Mouse (Mus musculus) MEL (cell line): Measurements from ENCODE around the gene Unc45b.
"Not testable (repeated sequence)": the region's sequence is repeated elsewhere in the genome, so short reads cannot be mapped to it uniquely, and the experiment has no call there.

ENCODE experiments used
- BHLHE40 ChIP-seq: IDR thresholded peaks from 2 replicates; pipeline ENCODE4 v1.6.1; 2012; ENCODE audit warnings: low read depth, mild to moderate bottlenecking, inconsistent platforms, low read length, improper control_type of control experiment, borderline replicate concordance
- CHD2 ChIP-seq: IDR thresholded peaks from 2 replicates; pipeline ENCODE4 v1.6.1; 2011; ENCODE audit warnings: low read length, improper control_type of control experiment
- CTCF ChIP-seq, 3 experiments: IDR thresholded peaks in 2 of 3; conservative IDR thresholded peaks in 1 of 3; 2 replicates each; pipeline ENCODE4 v1.5.1; 2011 to 2012; ENCODE audit warnings: low read length in 3 of 3, low read depth in 2 of 3, mild to moderate bottlenecking in 2 of 3, improper control_type of control experiment in 1 of 3, inconsistent platforms in 1 of 3, mixed read lengths in 1 of 3, moderate library complexity in 1 of 3; ENCODE audit not compliant: control insufficient read depth in 1 of 3, insufficient read depth in 1 of 3, poor library complexity in 1 of 3, severe bottlenecking in 1 of 3
- ELF1 ChIP-seq: IDR thresholded peaks from 2 replicates; pipeline ENCODE4 v1.6.1; 2014; ENCODE audit warnings: low read depth, mild to moderate bottlenecking, inconsistent platforms, low read length, improper control_type of control experiment, moderate library complexity
- EP300 ChIP-seq, 2 experiments: IDR thresholded peaks; 2 replicates each; pipeline ENCODE4 v1.6.1; 2011; ENCODE audit warnings: improper control_type of control experiment in 2 of 2, low read length in 2 of 2, low read depth in 1 of 2, mild to moderate bottlenecking in 1 of 2
- HCFC1 ChIP-seq: IDR thresholded peaks from 2 replicates; pipeline ENCODE4 v1.6.1; 2012; ENCODE audit warnings: low read depth, mild to moderate bottlenecking, inconsistent platforms, low read length, improper control_type of control experiment, moderate library complexity
- KAT2A ChIP-seq: conservative IDR thresholded peaks from 2 replicates; pipeline ENCODE4 v1.6.1; 2012; ENCODE audit warnings: low read depth, low read length, improper control_type of control experiment, inconsistent platforms
- MEF2A ChIP-seq: IDR thresholded peaks from 2 replicates; pipeline ENCODE4 v1.6.1; 2014; ENCODE audit warnings: low read depth, mild to moderate bottlenecking, inconsistent platforms, low read length, improper control_type of control experiment; ENCODE audit not compliant: poor library complexity, insufficient replicate concordance, severe bottlenecking; ENCODE audit errors: extremely low read depth
- NELFE ChIP-seq: IDR thresholded peaks from 2 replicates; pipeline ENCODE4 v1.6.1; 2011; ENCODE audit warnings: low read depth, low read length, improper control_type of control experiment
- POLR2A ChIP-seq, 2 experiments: IDR thresholded peaks; 2 replicates each; pipeline ENCODE4 v1.6.1; 2011 to 2012; ENCODE audit warnings: low read length in 2 of 2, mild to moderate bottlenecking in 2 of 2, control low read depth in 1 of 2, improper control_type of control experiment in 1 of 2, low read depth in 1 of 2, moderate library complexity in 1 of 2; ENCODE audit not compliant: control insufficient read depth in 1 of 2, insufficient read depth in 1 of 2, poor library complexity in 1 of 2
- POLR2AphosphoS2 ChIP-seq: IDR thresholded peaks from 2 replicates; pipeline ENCODE4 v1.6.1; 2011; ENCODE audit warnings: low read length, improper control_type of control experiment
- TAL1 ChIP-seq: IDR thresholded peaks from 2 replicates; pipeline ENCODE4 v1.6.1; 2012; ENCODE audit warnings: mild to moderate bottlenecking, inconsistent platforms, low read length, moderate library complexity, mixed read lengths
- TCF12 ChIP-seq: IDR thresholded peaks from 2 replicates; pipeline ENCODE4 v1.6.1; 2014; ENCODE audit warnings: low read depth, mild to moderate bottlenecking, inconsistent platforms, low read length, improper control_type of control experiment, moderate library complexity
- ZNF384 ChIP-seq: IDR thresholded peaks from 2 replicates; pipeline ENCODE4 v1.6.1; 2012; ENCODE audit warnings: low read depth, mild to moderate bottlenecking, inconsistent platforms, low read length, improper control_type of control experiment

DNA sequence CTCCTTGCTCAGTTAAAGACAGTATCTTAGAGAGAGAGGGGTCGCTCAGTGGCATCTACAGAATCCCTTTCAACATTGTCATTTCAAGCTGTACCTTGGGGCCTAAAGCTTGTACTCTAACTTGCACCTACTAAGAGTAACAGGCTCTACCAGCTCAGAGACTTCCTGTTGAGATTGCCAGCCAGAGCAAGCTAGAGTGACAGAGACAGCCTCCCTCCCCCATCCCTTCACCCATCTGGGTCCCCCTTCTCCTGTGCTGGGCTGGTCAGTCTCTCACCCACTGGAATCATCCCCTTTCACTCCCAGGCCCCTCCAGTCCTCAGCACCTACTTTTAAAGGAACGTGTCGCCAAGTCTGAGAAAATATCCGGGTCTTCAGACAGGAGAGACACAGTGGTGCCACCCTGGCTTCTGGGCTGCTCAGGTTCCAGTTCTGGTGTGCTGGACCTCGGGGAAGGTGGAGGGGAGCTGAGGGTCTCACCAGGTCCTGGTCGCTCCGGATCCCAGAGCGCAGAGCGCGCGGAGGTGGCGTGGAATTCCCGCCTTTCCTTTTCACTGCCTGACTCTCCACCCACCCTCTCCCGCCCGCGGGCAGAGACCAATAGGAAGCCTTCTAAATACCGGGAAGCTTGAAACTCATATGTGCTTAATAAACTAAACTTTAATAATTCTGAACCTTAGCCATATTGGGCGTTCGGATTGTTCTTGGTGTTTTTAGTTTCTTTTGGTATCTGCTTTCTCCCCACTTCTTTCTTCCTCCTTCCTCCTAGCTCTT lies 80.4 kb downstream of the Unc45b start:
- not testable (repeated sequence) for TF ChIP-seq CTCF (IDR thresholded peaks at IDR 0.05 in 2 of 3, conservative IDR thresholded peaks at IDR 0.05 in 1 of 3; ENCODE audit: control insufficient read depth in 1 of 3, insufficient read depth in 1 of 3, low read depth in 2 of 3, low read length in 3 of 3, poor library complexity in 1 of 3, severe bottlenecking in 1 of 3); TCF12; TAL1; POLR2AphosphoS2; EP300 (IDR thresholded peaks at IDR 0.05; ENCODE audit: low read depth in 1 of 2, low read length in 2 of 2); NELFE; ELF1; POLR2A (IDR thresholded peaks at IDR 0.05; ENCODE audit: control insufficient read depth in 1 of 2, insufficient read depth in 1 of 2, low read depth in 1 of 2, low read length in 2 of 2, poor library complexity in 1 of 2); KAT2A; MEF2A; HCFC1; ZNF384; CHD2; BHLHE40
